Mouse (Mus musculus) adrenal gland (tissue): ENCODE results near the gene Ntng1.

Experiments
- intact Hi-C: fragments of 180-260 bp; cut with DNase I; formaldehyde crosslinking; loops from one replicate; pipeline ENCODE4 v1.15.1; 2025

Ntng1 gene

DNA sequence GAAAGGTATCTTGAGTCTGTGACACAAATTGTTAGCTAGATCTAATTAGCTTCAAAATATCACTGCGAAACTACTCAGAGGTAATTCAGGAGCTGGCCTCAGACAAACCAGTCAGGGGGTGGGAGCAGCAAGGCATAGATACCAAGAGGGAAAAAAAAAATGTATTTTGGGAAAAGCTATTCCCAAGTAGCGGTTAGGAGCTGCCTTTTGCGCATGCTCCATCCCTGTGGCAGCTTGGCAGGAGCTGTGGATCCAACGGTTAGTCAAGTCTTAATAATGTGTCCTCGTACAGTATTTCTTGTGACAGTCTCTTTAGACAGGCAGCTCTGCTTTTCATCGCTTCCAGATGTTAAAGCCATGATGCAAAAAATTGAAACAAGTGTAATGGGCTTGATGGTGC lies 87.9 kb downstream of the Ntng1 start:
- intact Hi-C loops = no loop called here

GRCm38 (mm10) chr3:110055433-110055832 lies 88.4 kb downstream of the Ntng1 start:
- intact Hi-C loops = no loop called here

- intact Hi-C loops = no loop called here
Measured at GRCm38 (mm10) chr3:110054125-110054524, 89.7 kb downstream of the Ntng1 start.

DNA sequence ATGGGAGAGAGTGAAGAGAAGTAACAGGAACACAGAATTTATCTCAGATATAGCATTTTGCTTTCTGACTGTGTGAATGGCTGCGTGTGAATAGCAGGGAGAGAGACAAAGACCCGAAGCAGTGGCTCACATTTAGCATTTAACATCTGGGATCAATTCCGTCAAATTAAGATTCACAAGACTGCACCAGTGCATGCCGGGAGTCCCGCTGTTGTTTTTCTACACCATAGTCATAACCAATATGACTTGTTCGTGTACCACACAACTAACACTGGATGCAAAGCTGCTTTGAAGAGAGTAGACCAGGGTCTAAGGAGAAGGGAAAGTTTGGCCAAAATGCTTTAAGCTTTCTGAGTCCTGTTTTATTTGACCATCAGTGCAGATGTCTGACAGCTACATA lies 95.7 kb downstream of the Ntng1 start:
- intact Hi-C loops = no loop called here

- intact Hi-C loops = no loop called here
Measured at GRCm38 (mm10) chr3:110046750-110047149, 97.1 kb downstream of the Ntng1 start.

- intact Hi-C loops = no loop called here
Measured at GRCm38 (mm10) chr3:110044209-110044608, 99.6 kb downstream of the Ntng1 start.

GRCm38 (mm10) chr3:110043641-110044187 lies 100.1 kb downstream of the Ntng1 start:
- intact Hi-C loops = no loop called here

DNA sequence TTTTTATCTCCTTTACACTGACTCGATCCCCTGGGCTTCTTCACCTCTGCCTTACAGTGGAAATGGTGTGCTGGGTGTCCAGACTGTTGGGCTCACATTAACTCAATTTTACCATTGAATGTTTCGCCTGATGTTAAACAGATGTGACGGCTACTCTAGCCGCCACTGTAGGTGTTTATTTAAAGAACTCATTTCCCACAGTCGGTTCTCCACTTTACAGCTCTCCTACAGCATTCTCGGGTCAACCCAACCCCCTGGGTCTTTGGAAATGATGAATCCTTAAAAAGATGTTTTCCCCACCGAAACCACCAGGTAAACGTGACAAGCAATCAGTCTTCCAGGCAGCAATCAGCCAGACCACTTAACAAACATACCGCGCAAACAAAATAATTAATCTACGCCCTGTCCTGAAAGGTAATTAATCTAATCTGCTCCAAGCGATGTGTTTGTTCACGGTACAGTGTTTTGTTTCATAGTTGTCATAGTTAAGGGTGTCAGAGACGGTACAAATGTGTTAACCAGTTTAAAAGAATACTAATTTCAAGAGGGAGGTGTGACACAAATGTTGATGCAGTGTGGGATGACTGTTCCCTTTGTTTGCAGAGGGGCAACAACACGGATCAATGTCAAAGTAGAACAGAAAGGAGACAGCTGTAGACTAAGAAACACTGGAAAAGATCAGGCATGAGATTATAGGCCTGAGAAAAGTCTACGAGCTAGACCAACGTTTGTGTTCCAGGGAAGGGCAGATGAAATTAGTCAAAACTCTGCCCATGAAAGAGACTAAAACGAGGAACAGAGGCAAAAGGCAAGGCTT lies 120.8 kb downstream of the Ntng1 start:
- intact Hi-C loops = no loop called here

DNA sequence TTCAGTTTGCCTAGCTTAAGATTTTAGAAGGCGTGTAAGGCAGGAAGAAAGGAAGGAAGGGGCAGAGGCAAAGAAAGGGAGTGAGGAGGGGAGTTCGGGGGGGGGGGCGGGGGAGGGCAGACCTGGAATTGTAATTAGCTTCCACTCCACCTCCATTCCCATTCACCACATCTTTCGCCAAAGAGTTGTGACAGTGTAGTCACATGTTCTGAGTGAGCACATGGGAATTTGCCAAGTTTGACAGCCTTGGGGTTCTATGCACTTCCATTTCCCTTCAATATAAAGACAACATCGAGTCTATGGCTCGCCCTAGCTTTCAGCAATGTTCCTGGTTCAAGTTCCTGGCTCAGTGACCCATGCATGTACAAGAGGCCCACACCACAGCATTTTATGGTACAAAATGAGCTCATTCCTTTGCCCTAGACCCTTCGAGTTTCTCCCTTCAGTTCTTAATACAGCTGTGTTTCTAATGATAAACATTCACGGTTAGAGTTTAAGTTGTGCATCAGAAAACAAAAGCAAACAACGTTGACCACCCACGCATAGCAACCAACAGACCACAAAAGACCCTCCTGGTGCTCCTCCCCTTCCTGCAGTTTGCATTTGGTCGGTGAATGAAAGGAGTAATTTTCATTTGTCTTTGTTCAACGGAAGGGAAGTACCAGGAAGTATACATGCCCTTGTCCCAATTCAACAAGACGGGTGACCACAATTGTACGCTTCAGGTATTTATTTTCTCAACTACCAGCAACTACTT lies 132.8 kb downstream of the Ntng1 start:
- intact Hi-C loops = no loop called here

DNA sequence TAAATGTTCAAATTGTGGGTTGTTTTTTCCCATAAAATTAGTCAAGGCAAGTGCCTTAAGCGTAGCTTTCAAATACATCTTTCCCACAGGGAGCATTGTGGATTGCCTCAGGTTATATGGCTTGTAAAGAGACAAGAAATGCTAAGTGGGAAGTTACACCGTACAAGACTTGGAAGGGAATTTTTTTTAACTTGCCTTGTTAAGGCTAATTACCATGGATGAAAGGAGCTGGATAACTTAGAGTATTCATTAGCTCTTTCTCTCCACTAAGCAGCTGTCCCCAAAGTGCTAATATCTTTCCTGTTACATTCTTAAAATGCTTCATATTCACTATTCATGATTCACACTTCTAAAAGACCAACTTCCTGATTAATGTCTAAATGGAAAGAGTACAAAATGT lies 133.4 kb downstream of the Ntng1 start:
- intact Hi-C loops = no loop called here

DNA sequence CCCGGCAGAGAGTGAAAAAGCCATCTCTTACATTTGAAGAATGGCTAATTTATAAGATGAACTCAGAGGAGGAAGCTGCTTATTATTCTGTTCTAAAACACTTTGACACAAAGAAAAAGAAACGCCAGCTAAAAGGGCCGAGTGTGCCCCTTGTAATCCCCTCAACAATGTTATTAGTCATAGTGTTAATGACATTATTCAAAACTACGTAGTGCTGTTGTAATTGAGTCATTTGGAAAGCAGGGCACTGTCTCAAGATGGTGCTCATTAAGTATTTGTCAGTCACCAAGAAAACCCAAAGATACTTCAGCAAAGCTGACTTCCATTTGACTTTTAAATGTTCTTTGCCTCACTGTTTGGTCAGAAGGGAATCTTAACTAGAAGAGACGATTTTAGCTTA lies 143.5 kb downstream of the Ntng1 start:
- intact Hi-C loops = no loop called here

DNA sequence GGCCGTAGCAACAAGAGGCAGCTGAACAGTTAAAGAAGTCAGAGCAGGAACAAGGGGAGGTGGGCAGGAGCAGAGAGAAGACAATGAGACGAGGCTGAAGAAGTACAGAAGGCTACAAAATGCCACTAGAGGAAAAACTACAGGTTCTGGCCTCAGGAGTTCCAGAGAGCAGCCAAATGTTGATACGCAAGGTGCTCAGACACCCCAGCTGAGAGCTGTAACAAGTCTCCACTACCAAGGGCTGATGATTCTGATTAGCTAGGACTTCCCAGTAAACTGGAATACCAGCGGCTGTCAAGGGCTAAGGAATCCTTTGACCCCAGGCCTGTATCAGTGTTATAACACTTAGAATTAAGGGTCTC lies 148.2 kb downstream of the Ntng1 start:
- intact Hi-C loops = no loop called here

DNA sequence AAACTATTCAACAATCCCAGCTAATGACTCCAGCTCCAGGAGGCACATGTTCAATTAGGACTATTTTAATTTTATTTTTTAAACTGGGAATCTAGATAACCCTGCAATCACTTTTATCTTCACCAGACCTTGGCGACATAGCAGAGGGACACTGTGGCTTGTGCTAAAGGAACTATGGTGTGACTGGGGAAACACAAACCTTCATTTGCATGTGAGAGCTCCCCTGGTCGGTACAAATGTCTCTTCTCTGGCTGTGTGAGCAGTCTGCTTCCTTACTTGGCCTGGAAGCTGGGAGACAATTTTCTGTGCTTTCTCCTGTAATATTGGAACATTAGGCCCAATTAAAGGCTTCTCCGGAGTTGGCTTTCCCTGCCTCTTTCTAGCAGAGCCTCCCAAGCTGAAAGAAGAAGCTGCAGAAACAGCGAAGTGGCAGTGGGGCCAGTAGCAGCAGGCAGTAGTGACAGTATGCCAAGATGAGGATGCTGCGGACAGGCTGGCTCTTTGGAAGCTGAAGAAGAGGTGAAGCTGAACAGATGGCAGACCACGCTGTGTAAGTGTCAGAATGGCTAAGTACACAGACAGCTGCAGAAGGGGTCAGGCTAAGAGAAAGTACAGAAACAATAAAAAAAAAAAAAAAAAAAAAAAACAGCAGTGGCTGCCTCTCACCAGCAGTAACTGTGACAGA lies 148.7 kb downstream of the Ntng1 start:
- intact Hi-C loops = no loop called here

- intact Hi-C loops = no loop called here
Measured at GRCm38 (mm10) chr3:109984086-109984485, 159.7 kb downstream of the Ntng1 start.

GRCm38 (mm10) chr3:109977614-109978013 lies 166.2 kb downstream of the Ntng1 start:
- intact Hi-C loops = no loop called here

GRCm38 (mm10) chr3:109975106-109975505 lies 168.7 kb downstream of the Ntng1 start:
- intact Hi-C loops = no loop called here

DNA sequence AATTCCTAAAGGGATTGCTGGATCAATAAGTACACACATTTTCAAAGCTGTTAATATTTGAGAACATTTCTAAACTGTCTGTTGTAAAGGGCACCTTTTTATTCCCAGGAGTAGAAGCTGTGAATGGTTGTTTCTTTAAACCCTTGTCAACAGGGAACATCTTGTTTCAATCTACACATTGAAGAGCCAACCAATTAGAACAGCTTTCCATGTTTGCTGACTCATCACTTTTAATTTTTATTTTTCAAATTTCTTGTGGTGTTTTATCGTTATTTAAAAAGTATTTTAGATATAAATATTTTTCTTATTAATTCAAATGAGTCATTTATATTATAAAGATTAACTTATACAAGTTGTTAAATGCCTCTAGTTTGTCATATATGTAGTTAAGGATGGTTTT lies 172.3 kb downstream of the Ntng1 start:
- intact Hi-C loops = no loop called here

DNA sequence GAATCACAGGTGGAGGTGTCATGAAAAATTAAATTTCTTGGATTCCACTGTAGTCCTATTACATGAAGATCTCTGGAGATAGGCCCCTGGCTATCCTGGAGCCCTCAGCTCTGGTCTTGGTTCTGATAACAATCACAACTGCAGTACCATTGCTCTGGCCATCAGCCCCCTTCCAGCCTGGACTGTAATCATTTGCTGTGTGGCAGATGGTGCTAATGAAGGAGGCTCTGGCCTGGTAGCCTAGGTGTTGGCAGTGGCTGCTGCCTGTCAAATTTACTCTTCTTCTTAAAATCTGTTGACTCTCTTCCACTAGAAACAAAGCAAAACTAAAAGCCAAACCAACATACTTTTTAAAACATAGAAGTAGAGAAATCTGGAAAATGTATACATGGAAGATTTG lies 173.6 kb downstream of the Ntng1 start:
- intact Hi-C loops = no loop called here

DNA sequence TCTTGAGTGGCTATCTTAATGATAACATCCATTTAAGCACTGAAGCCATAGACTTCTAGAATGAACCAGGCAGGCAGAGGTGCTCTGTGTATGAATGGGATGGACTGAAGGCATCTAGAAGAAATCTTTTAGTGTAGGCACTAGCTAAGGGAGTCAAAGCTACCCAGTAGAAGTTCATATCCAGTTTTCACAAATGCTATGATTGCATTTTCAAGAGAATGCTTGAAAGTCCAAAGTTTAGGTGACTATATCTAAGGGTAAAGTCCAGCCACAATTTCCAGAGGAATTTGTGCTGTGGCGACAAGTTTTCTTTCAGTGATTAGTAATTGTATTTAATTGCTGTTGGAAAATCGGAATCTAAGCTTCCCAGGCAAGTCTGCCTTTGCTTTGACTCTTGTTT lies 181.2 kb downstream of the Ntng1 start:
- intact Hi-C loops = no loop called here

DNA sequence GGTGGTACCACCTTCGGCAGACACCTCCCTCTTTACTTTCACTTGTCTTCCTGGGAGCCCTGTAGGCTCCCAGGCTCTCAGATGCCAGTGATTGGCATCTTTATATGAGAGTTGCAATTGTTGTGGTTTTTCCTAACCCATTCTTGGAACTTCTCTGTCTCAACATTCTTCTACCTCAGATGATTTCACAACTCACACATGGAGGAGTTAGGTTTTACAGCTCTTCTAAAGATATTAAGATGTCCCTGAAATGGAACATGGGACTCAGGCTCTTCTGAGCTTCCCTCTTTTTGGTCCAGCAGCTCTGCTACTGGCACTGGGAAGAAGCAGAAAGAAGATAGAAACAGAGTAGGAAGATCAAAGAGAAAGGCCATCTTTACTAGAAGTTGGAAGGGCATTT lies 200.9 kb downstream of the Ntng1 start:
- intact Hi-C loops = no loop called here

- intact Hi-C loops = no loop called here
Measured at GRCm38 (mm10) chr3:109937634-109938033, 206.2 kb downstream of the Ntng1 start.

DNA sequence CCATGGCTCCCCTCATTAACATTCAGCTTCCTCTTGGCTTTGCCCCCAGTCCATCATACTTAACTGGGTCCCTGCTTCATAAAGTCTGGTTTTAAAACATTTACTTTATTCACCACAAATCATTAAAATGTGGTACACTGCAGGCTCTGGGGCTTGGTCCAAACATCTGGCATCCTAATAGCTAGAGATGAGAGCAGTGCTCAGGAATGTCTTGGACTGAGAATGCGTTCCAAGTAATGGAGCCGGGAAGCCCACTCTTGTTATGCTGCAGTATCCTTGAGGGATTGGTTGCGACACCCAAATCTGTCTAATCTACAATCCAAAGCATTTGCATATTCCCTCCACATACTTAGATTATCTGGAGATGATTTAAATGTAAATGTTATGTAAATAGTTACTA lies 207.5 kb downstream of the Ntng1 start:
- intact Hi-C loops = no loop called here
